Mouse (Mus musculus) forebrain, embryonic 11.5 days (tissue): ENCODE data around the gene Pde6g. TPM values are rescaled to one million over a fixed set of nuclear protein-coding genes. Genes with fewer than 3 reads are reported as not detected.
A peak's percentile ranks its signal among the peaks of the same experiment; 100 is the strongest.

ENCODE experiments used
- ATAC-seq: fragments of 200-750 bp; cut with Nextera tagmentation; replicated peaks from 2 replicates; pipeline ENCODE4 v1.8.0; 2017; ENCODE audit warnings: moderate TSS enrichment; ENCODE audit not compliant: low FRiP score
- DNase-seq: peaks from one replicate; pipeline ENCODE4 v3.0.0-alpha.2; 2017; ENCODE audit warnings: low spot score
- H3K27ac ChIP-seq: fragments of 300-500 bp; sonication (generic); 2 replicates; pipeline ENCODE4 v1.5.1; 2014; ENCODE audit warnings: low read depth, low read length
- H3K27me3 ChIP-seq: fragments of 300-500 bp; sonication (generic); 2 replicates; pipeline ENCODE4 v1.6.1; 2014; ENCODE audit warnings: mild to moderate bottlenecking, low read length, mixed read lengths; ENCODE audit not compliant: control insufficient read depth, insufficient read depth
- H3K36me3 ChIP-seq: fragments of 300-500 bp; sonication (generic); 2 replicates; pipeline ENCODE4 v1.6.1; 2014; ENCODE audit warnings: mild to moderate bottlenecking, low read length, moderate library complexity, mixed read lengths; ENCODE audit not compliant: control insufficient read depth, insufficient read depth
- H3K4me1 ChIP-seq: fragments of 300-500 bp; sonication (generic); replicated peaks from 2 replicates; pipeline ENCODE4 v1.6.1; 2014; ENCODE audit warnings: low read length, mixed read lengths; ENCODE audit not compliant: control insufficient read depth, insufficient read depth
- H3K4me2 ChIP-seq: fragments of 300-500 bp; sonication (generic); 2 replicates; pipeline ENCODE4 v1.6.1; 2014; ENCODE audit warnings: low read depth, mild to moderate bottlenecking, low read length, moderate library complexity, mixed read lengths; ENCODE audit not compliant: severe bottlenecking
- H3K4me3 ChIP-seq: fragments of 300-500 bp; sonication (generic); 2 replicates; pipeline ENCODE4 v1.5.1; 2014; ENCODE audit warnings: low read depth, low read length
- H3K9ac ChIP-seq: fragments of 300-500 bp; sonication (generic); 2 replicates; pipeline ENCODE4 v1.6.1; 2014; ENCODE audit warnings: low read length
- H3K9me3 ChIP-seq: fragments of 300-500 bp; sonication (generic); 2 replicates; pipeline ENCODE4 v1.6.1; 2016; ENCODE audit warnings: low read length, mixed read lengths; ENCODE audit not compliant: control insufficient read depth
- WGBS: fragments of 180-500 bp; shearing (Covaris S2); extraction: QIAGEN DNeasy Blood & Tissue Kit; methylation state at CpG from one replicate; pipeline ENCODE4 v1.1.7; 2014; 5-methylcytosine and 5-hydroxymethylcytosine counted together
- polyA plus RNA-seq: library from polyadenylated mRNA; unstranded; fragments of >200 nt; fragmentation: Nextera tagmentation; extraction: Ambion mirVana; gene quantifications from 2 replicates; pipeline ENCODE4 v1.2.1, GENCODE M21; 2014

Gene Pde6g
- polyA plus RNA-seq, 1 experiment from 2014 or later = 0.59 TPM

DNA sequence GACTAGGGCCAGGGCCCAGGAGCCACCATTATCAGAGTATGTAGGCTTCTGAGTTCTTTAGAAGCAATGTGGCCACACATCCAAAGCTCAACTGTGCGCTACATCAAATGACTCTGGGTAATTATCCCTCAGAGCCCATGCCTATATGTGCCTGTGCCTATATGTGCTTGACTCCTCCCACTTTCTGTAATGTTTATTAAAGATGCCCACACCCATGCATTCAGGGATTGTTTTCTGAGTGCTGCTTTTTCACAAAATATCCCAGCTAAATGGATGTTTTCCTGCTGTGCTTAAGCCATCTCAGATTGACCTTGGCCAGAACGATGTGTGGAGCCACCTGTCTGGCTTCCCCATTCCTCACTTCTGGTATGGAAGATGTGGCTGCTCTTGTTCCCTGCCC lies 10.2 kb upstream of the Pde6g start:
- no peak overlapping the region for H3K9ac ChIP-seq
- 96% methylated on average over 2 of the region's 2 CpGs for WGBS
- H3K4me1 ChIP-seq = peaks cover 13% of the 10 kb centered on the region
- H3K4me2 ChIP-seq = no peak overlapping the region
- H3K4me3 ChIP-seq = no peak overlapping the region
- H3K9me3 ChIP-seq = no peaks in the 10 kb centered on the region
- DNase-seq = no peak
- ATAC-seq = no peak
- peaks cover 2% of the 10 kb centered on the region; the same call in 1 of the 2 replicates for H3K36me3 ChIP-seq
- no peak overlapping the region for H3K27ac ChIP-seq
- H3K27me3 ChIP-seq = no peaks in the 10 kb centered on the region

- peak overlapping the region; percentile 94 for H3K4me2 ChIP-seq
- H3K9me3 ChIP-seq = no peaks in the 10 kb centered on the region
- H3K27me3 ChIP-seq = no peaks in the 10 kb centered on the region
- H3K4me3 ChIP-seq = peak overlapping the region; percentile 88
- no peak overlapping the region for H3K27ac ChIP-seq
- H3K36me3 ChIP-seq = peaks cover 2% of the 10 kb centered on the region; the same call in 1 of the 2 replicates
- H3K9ac ChIP-seq = peak overlapping the region; percentile 95
- WGBS = 71% methylated on average over 6 of the region's 6 CpGs
- DNase-seq (no peak), ATAC-seq (no peak)
- peaks cover 2% of the 10 kb centered on the region; the same call in 1 of the 2 replicates for H3K4me1 ChIP-seq
Observed at GRCm38 (mm10) chr11:120458847-120459597, 5.7 kb upstream of the Pde6g start.

DNA sequence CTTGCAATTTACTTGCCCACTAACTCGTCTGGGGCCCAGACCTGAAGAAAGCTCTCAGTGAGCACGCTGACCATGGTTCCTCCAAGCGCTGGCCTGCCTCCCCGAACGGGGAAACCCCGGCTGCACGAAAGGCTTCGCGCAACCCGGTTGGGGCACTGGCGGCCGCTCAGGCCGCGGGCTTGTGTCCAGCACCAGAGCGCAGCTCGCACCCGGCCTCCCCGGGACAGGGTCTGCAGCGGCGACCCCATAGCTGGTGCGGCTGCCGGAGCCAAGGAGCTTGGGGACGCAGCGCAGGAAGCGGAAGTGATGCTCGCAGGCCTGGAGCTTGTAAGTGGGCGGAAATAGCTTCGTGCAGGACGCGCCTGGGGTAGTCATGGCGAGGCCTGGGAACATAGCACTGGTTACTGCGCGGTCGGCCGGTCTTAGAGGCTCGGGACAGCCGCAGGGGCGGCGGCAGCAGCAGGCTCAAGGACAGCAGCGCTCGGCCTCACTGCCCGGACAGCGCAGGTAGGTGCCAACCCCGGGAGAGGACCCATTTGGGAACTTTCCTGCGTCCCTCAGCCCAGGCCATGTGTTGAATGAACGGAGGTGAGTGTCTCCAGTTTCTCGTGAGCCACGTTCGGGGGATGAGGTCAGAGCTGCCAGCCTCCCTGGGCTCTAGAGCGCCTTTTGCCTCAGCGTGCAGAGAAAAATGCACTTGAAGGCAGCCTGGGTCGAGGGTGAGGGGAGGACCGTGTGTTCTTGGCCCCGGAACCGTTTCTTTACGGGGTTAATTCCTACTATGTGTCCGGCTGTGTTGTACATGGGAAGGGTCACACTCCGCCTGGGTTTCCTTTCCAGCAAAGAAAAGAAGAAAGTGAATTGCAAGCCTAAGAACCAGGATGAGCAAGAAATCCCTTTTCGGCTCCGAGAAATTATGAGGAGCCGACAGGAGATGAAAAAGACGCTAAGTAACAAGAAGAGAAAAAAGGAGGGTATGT lies 4.8 kb upstream of the Pde6g start, which contains the start of the genes Oxld1 and Ccdc137:
TSS of gene Oxld1 (minus strand) at position 297 of the 980 bp plus-strand sequence.
TSS of gene Ccdc137 (plus strand) at position 344 of the 980 bp plus-strand sequence.
- peak; percentile 88 for DNase-seq
- Histone ChIP-seq H3K4me2 (peak within 1 kb of the TSS; percentile 94), H3K9ac (peak within 1 kb of the TSS; percentile 95), H3K9me3 (no peaks in the 10 kb centered on the region), H3K27ac (peak within 1 kb of the TSS; percentile 25; the same call in 1 of the 2 replicates), H3K4me1 (peaks cover 2% of the 10 kb centered on the region; the same call in 1 of the 2 replicates), H3K36me3 (peaks cover 2% of the 10 kb centered on the region; the same call in 1 of the 2 replicates), H3K27me3 (no peaks in the 10 kb centered on the region), H3K4me3 (peak within 1 kb of the TSS; percentile 88)
- peak; percentile 88 for ATAC-seq
- 4% methylated on average over 62 of the region's 62 CpGs for WGBS

DNA sequence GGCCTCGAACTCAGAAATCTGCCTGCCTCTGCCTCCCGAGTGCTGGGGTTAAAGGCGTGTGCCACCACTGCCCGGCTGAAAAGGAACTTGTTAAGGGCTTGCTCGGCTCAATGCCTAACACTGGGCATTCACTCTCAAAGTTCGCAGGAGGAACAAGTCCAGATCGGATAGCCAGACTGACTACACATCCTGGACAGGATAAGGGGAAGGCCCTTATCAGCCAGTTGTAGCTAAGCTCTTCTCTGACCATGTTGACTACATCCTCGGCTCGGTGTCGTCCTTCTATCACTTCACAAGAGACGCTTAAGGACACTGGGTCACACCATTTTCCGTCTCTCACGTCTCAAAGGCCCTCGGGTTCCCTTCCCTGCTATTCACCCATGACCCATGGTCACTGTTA lies 4.1 kb upstream of the Pde6g start:
- Histone ChIP-seq H3K4me3 (peak overlapping the region; percentile 88), H3K9ac (peak overlapping the region; percentile 95), H3K9me3 (no peaks in the 10 kb centered on the region), H3K36me3 (peaks cover 2% of the 10 kb centered on the region; the same call in 1 of the 2 replicates), H3K27me3 (no peaks in the 10 kb centered on the region), H3K27ac (0 out of 2 replicates have a peak overlapping the region, but pooled peaks have one; percentile 25), H3K4me1 (peaks cover 2% of the 10 kb centered on the region; the same call in 1 of the 2 replicates), H3K4me2 (peak overlapping the region; percentile 94)
- DNase-seq (no peak), ATAC-seq (0 out of 2 replicates have a peak, but pooled peaks have one; percentile 10)
- WGBS = 39% methylated on average over 14 of the region's 14 CpGs

GRCm38 (mm10) chr11:120455413-120455812 lies 2.1 kb upstream of the Pde6g start:
- no peaks in the 10 kb centered on the region for H3K9me3 ChIP-seq
- no peak overlapping the region for H3K9ac ChIP-seq
- H3K4me3 ChIP-seq = no peak overlapping the region
- H3K27ac ChIP-seq = no peak overlapping the region
- no peaks in the 10 kb centered on the region; the same call in 1 of the 2 replicates for H3K36me3 ChIP-seq
- H3K4me1 ChIP-seq = peaks cover 2% of the 10 kb centered on the region; the same call in 1 of the 2 replicates
- 96% methylated on average over 7 of the region's 7 CpGs for WGBS
- H3K4me2 ChIP-seq = no peak overlapping the region
- ATAC-seq (no peak), DNase-seq (no peak)
- no peaks in the 10 kb centered on the region for H3K27me3 ChIP-seq

DNA sequence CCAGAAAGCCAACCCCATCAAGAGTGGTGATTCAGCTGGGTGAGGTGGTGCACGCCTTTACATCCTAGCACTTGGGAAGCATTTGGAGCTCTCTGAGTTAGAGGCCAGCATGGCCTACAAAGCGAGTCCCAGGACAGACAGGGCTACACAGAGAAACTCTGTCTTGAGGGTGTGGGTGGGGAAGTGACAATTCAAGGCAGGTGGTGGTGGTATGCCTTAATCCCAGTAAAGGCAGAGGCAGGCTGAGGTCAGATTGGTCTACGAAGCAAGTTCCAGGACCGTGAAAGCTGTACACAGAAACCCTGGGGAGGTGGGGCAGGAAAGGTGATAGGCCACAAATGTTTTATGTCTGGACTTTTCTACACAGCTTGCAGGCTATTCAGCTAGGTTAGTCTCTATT lies 1.7 kb upstream of the Pde6g start:
- peaks cover 2% of the 10 kb centered on the region; the same call in 1 of the 2 replicates for H3K4me1 ChIP-seq
- H3K27me3 ChIP-seq = no peaks in the 10 kb centered on the region
- H3K4me2 ChIP-seq = no peak overlapping the region
- DNase-seq (no peak), ATAC-seq (no peak)
- no peaks in the 10 kb centered on the region; the same call in 1 of the 2 replicates for H3K36me3 ChIP-seq
- no peak overlapping the region for H3K4me3 ChIP-seq
- H3K27ac ChIP-seq = no peak overlapping the region
- 93% methylated on average over 4 of the region's 4 CpGs for WGBS
- H3K9me3 ChIP-seq = no peaks in the 10 kb centered on the region
- no peak overlapping the region for H3K9ac ChIP-seq

GRCm38 (mm10) chr11:120452246-120452645 lies 1.1 kb downstream of the Pde6g start:
- H3K9ac ChIP-seq = no peak overlapping the region
- no peak overlapping the region for H3K4me3 ChIP-seq

DNA sequence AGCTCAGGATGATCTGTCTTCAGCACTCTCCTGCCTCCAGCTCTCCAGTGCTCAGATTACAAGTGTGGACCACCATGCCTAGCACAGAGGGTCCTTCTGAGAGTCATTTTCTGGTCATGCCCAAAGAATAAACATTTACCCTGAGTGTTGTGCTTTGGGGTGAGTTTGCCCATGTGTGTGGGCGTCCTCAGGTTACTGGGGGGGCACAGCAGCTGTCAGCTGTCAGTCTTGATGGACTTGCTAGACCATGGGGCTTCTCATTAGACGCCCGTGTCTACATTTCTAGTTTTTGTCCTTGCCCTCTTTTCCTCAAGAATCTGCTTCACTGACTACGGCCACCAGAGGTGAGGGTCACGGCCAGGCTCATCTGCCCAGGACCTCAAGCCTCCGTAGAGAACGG lies 6.1 kb downstream of the Pde6g start:
- DNase-seq (no peak), ATAC-seq (no peak)
- no peak overlapping the region for H3K4me3 ChIP-seq
- no peak overlapping the region for H3K9ac ChIP-seq
- H3K36me3 ChIP-seq = no peaks in the 10 kb centered on the region
- H3K9me3 ChIP-seq = no peaks in the 10 kb centered on the region
- no peaks in the 10 kb centered on the region for H3K27me3 ChIP-seq
- H3K4me2 ChIP-seq = no peak overlapping the region
- whole genome bisulfite sequencing = 84% methylated on average over 7 of the region's 7 CpGs
- no peak overlapping the region for H3K27ac ChIP-seq
- H3K4me1 ChIP-seq = no peaks in the 10 kb centered on the region

More at GRCm38 (mm10) chr11:120452246-120452645, 1.1 kb downstream of the Pde6g start:
- 63% methylated on average over 3 of the region's 3 CpGs for WGBS
- Histone ChIP-seq H3K27me3 (no peaks in the 10 kb centered on the region), H3K4me1 (no peaks in the 10 kb centered on the region), H3K36me3 (no peaks in the 10 kb centered on the region), H3K27ac (no peak overlapping the region), H3K9me3 (no peaks in the 10 kb centered on the region), H3K4me2 (no peak overlapping the region)
- ATAC-seq = no peak
- no peak for DNase-seq
